Mouse (Mus musculus) layer of hippocampus, adult 8-10 months (tissue): ENCODE measurements around the gene Rapgef4. TPM values are rescaled to one million over a fixed set of nuclear protein-coding genes. Genes with fewer than 3 reads are reported as not detected.
A peak's percentile ranks its signal among the peaks of the same experiment; 100 is the strongest.

Experiments used
- DNase-seq, 2 experiments: peaks; one replicate each; pipeline ENCODE4 v3.0.0; 2022; ENCODE audit warnings: low spot score in 2 of 2
- total RNA-seq, 4 experiments: library from RNA; stranded (reverse); gene quantifications; 2 replicates each; pipeline ENCODE4 v1.2.4; 2022

Gene Rapgef4
- total RNA-seq, 4 experiments from 2014 or later, result 363 to 430 (median 401) TPM

DNA sequence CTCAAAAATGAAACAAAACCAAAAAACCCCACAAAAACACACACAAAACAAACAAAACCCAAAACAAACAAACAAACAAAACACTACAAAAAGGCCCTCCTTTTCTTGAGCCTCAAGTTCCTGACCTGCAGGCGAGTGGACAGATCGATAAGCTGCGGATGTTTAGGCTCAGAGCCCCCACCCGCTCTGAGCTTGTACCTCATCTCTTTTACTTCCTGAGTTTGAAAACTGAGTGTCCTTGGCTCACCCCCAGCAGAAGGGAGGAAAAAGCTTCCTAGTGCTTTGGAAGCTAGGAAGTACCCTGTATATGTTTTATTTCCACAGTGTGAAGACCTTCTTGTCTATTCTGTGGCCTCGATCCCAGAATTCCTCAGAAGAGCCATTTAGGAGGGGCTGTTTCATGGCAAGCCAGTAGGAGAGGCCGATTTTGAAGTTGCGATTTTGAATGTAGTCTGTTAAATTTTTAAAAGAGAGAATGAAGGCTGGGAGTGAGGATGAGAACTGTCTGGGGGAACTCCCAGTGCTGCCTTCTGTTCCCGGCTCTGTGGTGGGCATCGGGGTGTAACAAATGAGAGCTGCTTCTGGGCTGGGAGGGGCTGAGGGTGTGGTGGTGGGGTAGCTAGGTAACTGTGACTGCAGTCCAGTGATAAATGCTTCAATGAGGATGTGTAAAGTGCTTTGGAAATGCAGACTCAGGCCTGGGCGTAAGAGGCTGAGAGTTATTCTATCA, 2.0 kb downstream of the Rapgef4 start:
- no peak for DNase-seq

DNA sequence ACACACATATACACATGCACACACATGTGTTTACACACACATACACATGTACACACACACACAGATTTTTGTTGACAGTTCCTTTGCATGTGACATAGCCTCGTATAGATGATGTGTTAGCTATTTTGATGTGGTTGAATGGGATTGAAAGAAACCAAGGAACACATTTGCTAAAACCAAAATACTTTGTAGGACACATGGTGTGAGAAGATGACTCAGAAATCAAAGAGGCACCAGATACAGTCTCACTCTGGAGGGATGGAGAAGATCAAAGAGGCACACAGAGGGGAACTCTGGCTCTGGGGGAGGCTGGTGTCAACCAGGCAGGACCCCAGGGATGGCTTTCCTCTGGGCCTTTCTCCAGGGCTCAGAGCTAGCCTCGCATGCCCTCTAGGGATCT, 4.7 kb downstream of the Rapgef4 start:
- no peak for DNase-seq

DNA sequence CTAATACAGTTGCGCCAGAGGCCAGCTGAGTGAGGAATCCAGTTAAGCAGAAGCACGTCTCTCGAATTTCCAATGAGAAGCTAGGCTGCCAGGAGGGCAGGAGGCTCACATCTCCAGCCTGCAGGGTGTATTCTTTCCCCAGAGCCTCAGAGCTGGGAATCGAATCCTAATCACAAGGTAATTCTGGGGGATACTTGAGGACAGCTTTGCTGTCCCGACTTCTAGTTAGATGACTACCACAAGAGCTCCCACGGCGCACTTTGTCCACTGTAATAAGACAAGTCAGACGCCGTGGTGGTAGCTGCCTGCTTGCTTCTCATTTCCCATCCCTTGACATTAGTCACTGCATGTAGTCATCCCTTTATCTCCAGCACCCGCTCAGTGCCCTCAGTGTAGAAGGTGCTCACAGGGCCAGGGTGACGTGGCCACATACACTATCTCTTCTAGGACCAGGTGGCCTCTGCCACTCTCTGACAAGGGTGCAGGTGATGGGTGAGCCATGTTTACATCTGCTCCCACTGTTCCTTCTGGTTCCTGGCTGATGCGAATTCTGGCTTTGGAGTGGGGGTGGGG, 5.3 kb downstream of the Rapgef4 start:
- no peak for DNase-seq

DNA sequence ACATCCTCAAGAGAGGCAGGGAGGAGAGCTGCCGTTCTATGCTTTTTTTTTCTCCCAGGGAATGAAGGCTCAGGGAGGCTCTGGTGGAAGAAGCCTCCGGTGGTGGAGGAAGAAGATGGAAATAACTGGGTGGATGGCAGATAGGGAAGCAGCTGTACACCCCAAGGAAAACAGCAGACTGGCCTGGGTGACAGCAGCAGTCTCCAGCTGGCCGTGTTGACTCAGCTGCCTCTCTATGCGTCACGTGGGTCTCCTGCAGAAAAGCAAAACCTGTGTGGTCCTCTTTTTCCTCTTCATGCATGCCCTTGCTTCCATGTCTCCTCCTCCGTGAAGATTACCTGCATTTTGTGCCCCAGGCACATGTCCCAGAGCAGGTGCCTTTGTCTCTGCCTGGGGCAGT, 7.5 kb downstream of the Rapgef4 start:
- peak in 1 of 2 experiments; percentile 62 for DNase-seq

DNA sequence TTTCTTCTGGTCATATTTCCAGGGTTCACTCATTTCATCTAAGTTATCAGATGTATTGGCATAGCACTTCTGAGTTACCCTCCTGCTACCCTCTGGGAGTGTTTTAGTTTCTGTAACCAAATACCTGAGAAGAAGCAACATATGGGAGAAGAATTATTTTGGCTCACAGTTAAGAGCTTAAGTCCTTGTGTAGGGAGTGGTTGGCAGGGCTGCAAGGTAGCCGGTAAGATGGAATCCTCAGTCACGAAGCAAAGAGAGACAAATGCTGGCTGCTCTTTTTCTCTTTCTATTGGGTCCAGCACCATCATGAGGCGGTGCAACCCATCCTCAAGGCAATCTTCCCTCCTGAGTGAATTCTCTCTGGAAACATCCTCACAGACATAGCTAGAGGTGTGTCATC, 11.1 kb downstream of the Rapgef4 start:
- no peak for DNase-seq

DNA sequence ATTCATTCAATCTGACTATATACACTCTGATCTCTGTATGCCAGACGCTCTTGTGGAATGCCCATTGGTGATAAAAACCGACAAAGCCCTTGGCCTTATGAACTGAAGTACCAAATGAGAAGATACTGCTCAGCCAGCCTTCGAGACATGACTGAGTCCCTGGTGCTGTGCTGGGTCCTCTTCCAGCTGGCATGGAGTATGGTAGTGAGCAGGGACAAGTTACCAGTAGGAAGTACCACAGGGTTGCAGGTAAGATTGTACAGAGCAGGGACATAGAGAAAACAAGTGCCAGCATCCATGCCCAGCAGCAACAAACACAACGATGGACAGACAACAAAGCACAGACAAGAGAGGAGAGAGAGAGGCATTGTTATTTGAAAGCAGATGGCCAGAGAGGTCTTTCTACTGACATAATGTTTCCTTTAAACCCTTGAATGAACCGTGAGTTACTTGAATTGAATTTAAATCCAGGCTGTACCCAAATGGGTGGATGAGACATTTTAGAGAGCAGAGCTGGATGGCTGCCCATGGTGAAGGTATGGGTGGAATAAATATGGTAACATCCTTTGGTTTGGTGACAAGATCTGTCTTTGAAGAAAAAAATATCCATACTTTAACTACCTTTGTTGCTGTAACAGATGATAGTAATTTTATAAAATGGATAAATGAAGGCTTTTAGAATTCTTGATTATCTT, 12.8 kb downstream of the Rapgef4 start:
- no peak for DNase-seq

DNA sequence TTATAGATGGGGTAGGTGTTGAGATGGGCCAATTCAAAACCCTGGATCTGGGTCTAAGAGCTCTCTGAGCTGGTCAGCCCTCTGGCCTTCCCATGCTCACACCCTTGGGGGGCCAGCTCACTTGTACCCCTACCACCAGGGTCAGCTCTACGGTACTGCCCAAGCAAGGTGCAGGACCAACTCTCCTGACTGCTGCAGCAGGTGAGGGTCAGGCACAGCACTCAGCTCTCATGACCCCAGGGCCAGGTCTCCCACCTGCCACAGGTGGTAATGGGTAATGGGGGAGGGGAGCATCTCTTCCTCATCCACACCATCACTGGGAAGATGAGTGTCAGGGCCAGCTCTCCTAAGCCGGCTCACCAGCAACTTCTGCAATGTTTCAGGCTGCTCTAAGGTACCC, 17.5 kb downstream of the Rapgef4 start:
- no peak for DNase-seq

DNA sequence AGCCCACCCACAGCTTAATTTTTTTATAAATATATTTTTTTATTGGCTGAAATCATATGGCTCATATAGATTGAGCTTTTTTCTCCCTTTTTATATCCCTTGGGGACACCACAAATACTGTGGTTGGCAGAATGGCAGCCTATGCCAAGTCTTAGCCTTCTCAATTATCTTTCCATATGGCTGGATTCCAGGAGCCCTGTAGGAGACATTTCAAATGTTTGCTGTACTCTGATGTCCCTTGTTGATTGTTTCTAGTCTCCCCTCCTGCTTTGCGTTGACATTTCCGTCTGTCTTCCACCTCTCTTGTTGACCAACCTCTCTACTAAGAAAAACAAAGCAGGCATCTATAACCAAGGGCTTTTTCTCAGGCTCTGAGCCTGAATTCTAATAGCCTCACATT, 19.1 kb downstream of the Rapgef4 start:
- no peak for DNase-seq

DNA sequence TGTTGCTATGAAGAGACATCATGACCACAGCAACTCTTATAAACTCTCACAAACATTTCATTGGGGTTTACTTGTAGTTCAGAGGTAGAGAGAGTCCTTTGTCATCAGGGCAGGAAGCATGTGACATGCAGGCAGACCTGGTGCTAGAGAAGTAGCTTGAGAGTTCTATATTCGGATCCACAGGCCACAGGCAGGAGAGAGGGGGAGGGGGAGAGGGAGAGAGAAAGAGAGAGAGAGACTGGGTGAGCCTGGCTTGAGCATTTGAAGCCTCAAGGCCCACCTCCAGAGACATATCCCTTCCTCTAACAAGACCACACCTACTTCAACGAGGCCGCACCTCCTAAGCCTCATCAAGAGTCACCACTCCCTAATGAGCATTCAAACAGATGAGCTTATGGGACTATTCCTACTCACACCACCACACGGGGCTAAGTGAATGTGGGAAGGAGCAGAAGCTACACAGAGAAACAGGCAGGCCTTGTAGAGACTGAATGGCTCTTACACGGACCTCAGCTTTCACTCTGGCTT, 21.9 kb downstream of the Rapgef4 start:
- DNase-seq, result no peak

DNA sequence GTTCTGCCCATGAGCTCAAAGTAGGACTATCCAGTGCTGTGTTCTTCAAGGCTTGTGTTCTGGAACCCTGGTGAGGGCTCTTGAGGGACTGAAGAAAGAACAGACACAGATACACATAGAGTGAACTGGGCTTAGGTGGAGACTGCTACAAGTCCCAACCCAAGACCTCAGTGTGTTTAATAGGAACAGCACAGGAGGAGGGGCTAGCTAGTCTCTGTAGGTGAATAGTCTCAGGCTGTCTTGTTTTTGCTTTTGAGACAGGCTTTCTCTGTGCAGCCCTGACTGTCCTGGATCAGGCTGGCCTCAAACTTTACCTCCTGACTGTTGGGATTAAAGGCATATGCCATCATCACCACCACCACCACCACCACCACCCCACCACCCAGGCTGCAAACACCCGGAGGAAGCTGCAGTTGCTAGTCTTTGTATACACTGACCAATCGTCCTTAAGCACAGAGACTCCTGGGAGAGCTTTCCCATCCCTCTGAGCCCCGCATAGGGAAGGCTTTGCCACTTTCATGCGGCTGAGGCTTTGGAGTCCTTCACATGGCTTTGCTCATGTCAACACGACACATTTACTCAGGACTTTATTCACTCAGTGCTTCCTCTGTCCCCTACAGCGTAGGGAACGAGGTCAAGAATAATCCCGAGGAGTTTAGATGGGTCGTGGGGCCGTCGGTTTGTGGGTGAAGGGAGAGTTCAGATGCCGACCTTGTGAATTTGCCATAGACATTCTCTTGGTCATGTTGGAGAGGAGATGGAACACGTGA, 22.9 kb downstream of the Rapgef4 start:
- no peak for DNase-seq

DNA sequence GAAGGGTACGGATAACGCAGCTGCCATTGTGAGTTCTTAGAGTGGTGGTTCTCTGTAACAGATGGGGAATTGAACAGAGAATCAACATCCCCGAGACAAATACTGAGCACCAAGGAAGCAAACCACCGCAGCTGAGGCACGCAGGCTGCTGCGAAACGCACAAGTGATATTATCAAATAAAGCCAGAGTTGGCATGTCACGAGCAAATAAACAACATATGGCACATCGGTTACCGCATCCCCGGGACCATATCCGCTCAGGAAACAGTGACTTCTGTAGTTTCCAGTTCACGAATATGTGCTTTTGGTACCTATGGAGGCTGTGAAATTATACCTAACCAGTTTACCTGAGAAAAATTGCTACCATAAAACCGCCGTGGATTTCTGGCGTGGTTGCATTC, 24.0 kb downstream of the Rapgef4 start:
- DNase-seq, result peak in 1 of 2 experiments; percentile 34

DNA sequence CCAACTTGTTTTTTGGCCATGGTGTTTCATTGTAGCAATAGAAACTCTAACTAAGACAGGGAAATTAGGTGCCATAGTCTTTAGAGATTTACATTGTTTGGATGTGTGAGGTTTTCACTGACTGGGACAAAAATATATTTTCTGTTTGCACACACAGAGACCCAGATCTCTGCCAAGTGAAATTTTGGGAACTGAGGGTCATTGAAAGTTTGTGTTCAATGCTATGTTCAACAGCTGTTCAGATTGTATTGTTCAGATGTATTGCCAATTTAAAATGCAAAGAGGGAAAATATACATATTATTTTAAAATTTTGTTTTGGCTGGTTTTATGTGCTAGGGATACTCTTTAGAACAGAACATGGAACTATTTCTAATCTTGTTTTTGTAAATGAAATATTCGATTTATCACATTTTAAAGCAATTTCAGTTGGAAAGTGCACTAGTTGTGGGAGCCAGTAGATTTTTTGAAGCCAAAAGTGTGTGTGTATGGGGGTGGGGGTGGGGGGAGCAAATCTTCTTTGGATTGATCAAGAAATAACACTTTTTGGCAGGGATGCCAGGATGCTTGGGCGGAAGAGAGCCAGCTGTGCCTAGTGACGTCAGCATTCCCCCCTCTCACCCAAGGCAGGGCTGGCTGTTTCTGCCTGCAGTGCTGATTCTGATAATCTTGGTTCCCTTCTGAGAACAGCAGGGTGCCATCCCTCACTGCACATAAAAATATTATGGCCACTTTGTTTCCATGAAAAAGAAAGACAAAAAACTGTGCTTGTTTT, 28.6 kb downstream of the Rapgef4 start:
- DNase-seq, result peak in 1 of 2 experiments; percentile 58

DNA sequence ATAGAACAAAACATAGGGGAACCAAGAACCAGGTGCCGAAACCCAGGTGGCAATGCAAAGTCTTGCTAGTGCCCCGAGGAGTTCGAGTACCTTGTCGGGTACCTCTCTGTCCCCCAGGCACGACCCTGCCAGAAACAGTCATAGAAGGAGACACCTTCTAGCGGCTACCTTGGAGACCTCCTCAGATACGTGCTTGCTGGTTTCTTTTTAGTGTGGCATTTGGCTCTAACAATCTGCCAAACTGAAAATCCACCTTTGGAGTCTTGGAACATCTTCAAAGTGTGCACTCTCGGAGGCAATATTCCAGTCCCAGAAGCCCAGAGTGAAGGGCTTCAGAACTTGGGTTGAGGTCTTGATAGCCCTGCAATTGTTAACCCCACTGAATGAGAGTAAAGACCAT, 34.3 kb downstream of the Rapgef4 start:
- no peak for DNase-seq

DNA sequence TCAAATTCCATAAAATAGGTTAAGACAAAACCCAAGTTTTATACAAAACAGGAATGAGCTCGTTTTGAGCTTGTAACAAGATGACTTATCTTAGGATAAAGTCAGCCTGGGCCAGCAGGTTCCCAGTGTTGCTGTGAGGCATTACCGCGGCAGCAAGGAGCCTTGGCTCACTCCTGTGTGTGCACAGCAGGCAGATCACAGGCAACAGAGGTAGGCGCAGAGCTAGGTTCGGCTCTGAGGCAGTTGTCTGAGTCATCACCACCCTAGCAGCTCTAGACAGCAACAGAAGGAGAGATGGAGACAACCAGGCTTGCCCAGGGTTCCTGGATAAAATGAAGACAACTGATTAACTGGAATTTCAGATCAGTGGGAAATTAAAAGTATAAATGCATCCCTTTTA, 35.0 kb downstream of the Rapgef4 start:
- DNase-seq, result peak in 1 of 2 experiments; percentile 52

DNA sequence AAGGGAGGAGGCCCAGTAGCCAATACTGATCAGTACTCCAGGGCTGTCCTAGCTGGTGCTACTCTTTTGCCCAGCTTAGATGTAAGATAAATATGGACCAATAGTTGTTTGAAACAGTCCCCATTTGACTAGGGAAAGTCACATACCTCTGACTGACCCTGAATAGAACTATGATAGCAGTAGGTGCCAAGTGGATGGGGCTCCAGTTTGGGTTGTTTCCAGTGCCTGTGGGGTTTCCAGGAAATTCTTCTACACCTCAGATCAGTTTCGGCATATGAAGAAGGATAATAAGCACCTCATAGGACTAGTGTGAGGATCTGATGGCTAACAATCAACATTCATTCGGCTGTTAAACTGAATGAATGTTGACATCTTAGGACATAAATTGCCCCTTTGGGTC, 36.1 kb downstream of the Rapgef4 start:
- no peak for DNase-seq

DNA sequence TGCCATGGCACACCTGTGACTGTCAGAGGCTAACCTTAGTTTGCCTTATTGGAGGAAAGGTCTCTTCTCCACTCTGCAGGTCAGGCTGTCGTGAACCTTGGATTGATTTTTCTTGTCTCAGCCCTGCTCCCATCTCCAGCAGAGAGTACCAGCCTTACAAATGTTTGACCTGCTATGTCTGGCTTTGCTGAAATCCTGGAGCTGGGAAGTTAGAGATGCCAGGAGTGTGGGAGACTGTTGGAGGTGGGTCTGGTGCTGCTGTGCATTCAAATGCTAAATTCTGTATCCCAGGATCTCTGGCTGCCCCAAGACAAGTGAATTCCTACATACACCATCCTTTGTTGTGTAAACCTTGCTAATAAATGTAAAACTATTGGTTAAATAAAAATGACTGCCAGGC, 37.7 kb downstream of the Rapgef4 start:
- DNase-seq, result no peak

DNA sequence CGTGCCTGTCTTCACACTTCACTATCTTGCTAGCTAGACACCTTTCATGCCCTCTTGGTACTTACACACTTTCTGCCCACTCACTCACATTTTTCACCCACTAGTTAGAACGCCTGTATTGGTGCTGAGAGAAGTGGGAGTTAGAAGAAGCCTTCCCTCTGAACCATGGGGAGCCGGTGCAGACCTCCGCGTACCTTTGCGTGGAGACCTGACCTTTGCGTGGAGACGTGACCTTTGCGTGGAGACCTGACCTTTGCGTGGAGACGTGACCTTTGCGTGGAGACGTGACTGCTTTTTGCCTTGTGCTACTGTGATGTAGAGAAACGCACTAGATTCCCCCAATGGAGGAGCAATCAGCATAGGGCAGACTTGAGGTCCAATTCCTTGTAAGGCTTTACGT, 39.7 kb downstream of the Rapgef4 start:
- no peak for DNase-seq

DNA sequence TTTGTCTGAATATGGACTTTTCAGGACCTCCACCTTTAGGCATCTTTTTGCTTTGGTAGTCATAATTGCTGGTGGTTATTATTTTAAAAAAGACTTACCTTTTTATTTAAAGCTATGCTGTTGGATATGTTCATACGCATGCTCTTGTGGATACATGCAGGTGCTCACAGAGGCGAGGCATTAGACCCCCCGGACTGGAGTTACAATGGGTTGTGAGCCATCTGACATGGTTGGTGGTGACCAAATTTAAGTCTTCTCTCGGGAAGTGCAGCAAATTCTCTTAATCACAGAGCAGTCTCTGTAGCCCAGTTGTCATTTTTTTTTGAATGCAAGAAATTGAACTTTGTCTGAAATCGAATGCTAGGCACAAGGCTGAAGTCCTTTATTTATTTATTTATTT, 40.4 kb downstream of the Rapgef4 start:
- no peak for DNase-seq

DNA sequence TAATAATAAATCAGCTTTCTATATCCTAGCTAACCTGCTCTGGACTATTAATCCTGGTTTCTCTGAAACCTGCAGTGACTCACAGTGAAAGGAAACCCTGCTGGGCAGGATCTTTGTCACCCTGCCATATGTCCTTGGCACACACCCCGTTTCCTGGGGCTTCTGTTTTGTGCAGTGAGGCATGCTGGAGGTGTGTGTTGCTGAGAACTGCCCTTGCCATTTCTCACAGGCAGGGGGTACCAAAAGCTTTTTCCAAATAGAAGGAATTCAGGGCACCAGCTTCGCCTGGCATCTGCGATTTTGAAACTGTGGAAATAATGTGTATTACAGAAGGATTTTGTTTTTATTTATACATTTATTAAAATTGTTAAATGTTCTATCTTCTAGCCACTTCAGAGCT, 40.8 kb downstream of the Rapgef4 start:
- peak in 1 of 2 experiments; percentile 45 for DNase-seq

DNA sequence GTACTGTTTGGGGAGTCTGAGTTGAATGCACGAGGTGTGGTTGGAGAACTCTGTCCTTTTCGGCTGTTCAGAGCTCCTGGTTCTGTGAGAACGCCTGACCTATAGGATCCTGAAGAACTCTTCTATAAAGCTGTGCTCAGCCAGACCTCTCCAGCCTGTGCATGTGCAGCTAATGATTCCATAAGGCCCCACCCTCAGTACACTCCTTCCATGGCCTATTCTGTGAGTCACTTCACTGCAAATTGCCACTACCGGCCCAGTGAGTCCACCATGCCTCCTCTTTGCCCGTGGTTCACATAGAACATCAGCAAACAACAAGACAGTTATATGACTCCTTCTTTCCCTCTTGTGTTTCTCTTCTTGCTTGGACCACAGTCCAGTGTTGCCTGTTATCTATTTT, 42.8 kb downstream of the Rapgef4 start:
- no peak for DNase-seq

DNA sequence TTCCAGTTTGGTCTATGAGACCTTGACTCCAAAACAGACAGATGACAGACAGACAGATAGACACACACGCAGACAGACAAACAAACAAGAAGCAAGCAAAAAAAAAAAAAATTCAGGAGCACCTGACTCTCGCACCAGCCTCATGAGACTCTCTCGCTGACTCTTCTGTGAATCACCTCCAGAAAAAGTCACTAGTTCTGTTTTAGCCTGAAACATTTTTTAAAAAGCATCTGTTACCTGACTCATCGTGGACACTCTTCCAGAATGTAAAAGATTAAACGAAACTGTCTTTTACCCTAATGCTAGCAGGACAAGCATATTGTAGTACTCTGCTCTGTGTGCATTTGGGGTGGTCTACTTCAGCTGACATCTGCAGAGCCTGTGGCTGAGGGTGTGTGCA, 44.6 kb downstream of the Rapgef4 start:
- no peak for DNase-seq
